Mouse (Mus musculus): ENCODE measurements at regions not wholly inside any gene's neighbourhood (a gene's known extent, or its start where the extent isn't known, plus 50 kb on each side); places are given as distances from the start of the nearest gene placed in this dataset.

GRCm38 (mm10) chr10:45982731-45983274 is 405.2 kb downstream of the Hace1 start:
- no peak for DNase-seq

GRCm38 (mm10) chr10:45983671-45984335 is 406.2 kb downstream of the Hace1 start:
- no peak for DNase-seq

GRCm38 (mm10) chr10:45986341-45986740 is 408.7 kb downstream of the Hace1 start:
- DNase-seq: no peak

- no peak for DNase-seq
These were observed 428.7 kb downstream of the Hace1 start for GRCm38 (mm10) chr10:46006319-46006718.

GRCm38 (mm10) chr10:46011916-46012596 is 434.4 kb downstream of the Hace1 start:
- peak; percentile 29 for DNase-seq

GRCm38 (mm10) chr10:46012599-46012998 is 435.0 kb downstream of the Hace1 start:
- DNase-seq: no peak

- DNase-seq: no peak
These were observed 438.7 kb downstream of the Hace1 start for GRCm38 (mm10) chr10:46016295-46016694.

- DNase-seq: no peak
These were observed 468.0 kb downstream of the Hace1 start for GRCm38 (mm10) chr10:46045474-46046093.

- DNase-seq: no peak
These were observed 468.6 kb downstream of the Hace1 start for GRCm38 (mm10) chr10:46046094-46046749.

GRCm38 (mm10) chr10:46046890-46047414 is 469.3 kb downstream of the Hace1 start:
- no peak for DNase-seq

- no peak for DNase-seq
These were observed 470.0 kb downstream of the Hace1 start for GRCm38 (mm10) chr10:46047591-46047990.

- no peak for DNase-seq
These were observed 480.0 kb downstream of the Hace1 start for GRCm38 (mm10) chr10:46057362-46058198.

GRCm38 (mm10) chr10:46058199-46058472 is 480.5 kb downstream of the Hace1 start:
- no peak for DNase-seq

GRCm38 (mm10) chr10:46059285-46059684 is 481.7 kb downstream of the Hace1 start:
- DNase-seq: no peak

- no peak for DNase-seq
These were observed 486.2 kb downstream of the Hace1 start for GRCm38 (mm10) chr10:46063831-46064230.

- no peak for DNase-seq
These were observed 493.1 kb downstream of the Hace1 start for GRCm38 (mm10) chr10:46070766-46071165.

- no peak for DNase-seq
These were observed 493.6 kb downstream of the Hace1 start for GRCm38 (mm10) chr10:46071220-46071619.

GRCm38 (mm10) chr10:46071810-46072549 is 494.4 kb downstream of the Hace1 start:
- DNase-seq: no peak

- DNase-seq: no peak
These were observed 495.2 kb downstream of the Hace1 start for GRCm38 (mm10) chr10:46072550-46073470.

- DNase-seq: no peak
These were observed 510.1 kb downstream of the Hace1 start for GRCm38 (mm10) chr10:46087766-46088165.
